Mouse (Mus musculus): ENCODE measurements around the gene Tnfrsf25. TPM values are rescaled to one million over a fixed set of nuclear protein-coding genes. Genes with fewer than 3 reads are reported as not detected.

Gene Tnfrsf25
- polyA plus RNA-seq, 1 experiment from 2014 or later, result 0.97 TPM

Other genes starting within 250 kb of the Tnfrsf25 start
- 79.8 and 81.6 TPM in 2 replicates for gene Dnajc11, start 182.2 kb upstream of the Tnfrsf25 start, polyA plus RNA-seq (2015; fragmentation: Nextera tagmentation; extraction: Ambion mirVana)
- 35.7 and 36.7 TPM in 2 replicates for gene Thap3, start 126.9 kb upstream of the Tnfrsf25 start, polyA plus RNA-seq (2015; fragmentation: Nextera tagmentation; extraction: Ambion mirVana)
- gene Phf13, start 119.7 kb upstream of the Tnfrsf25 start, polyA plus RNA-seq (2015; fragmentation: Nextera tagmentation; extraction: Ambion mirVana), result 23.1 and 25.5 TPM in 2 replicates
- gene Klhl21, start 107.1 kb upstream of the Tnfrsf25 start, polyA plus RNA-seq (2015; fragmentation: Nextera tagmentation; extraction: Ambion mirVana), result 4.7 and 5.4 TPM in 2 replicates
- 18.3 and 18.5 TPM in 2 replicates for gene Zbtb48, start 88.3 kb upstream of the Tnfrsf25 start, polyA plus RNA-seq (2015; fragmentation: Nextera tagmentation; extraction: Ambion mirVana)
- 1.6 and 1.8 TPM in 2 replicates for gene Tas1r1, start 77.4 kb upstream of the Tnfrsf25 start, polyA plus RNA-seq (2015; fragmentation: Nextera tagmentation; extraction: Ambion mirVana)
- 24.7 and 27.1 TPM in 2 replicates for gene Nol9, start 76.6 kb upstream of the Tnfrsf25 start, polyA plus RNA-seq (2015; fragmentation: Nextera tagmentation; extraction: Ambion mirVana)
- gene Plekhg5, start 43.4 kb upstream of the Tnfrsf25 start, polyA plus RNA-seq (2015; fragmentation: Nextera tagmentation; extraction: Ambion mirVana), result 11.7 and 13.5 TPM in 2 replicates
- 0.29 and 0.31 TPM in 2 replicates for gene Espn, start 36.4 kb downstream of the Tnfrsf25 start, polyA plus RNA-seq (2015; fragmentation: Nextera tagmentation; extraction: Ambion mirVana)
- gene Hes2, start 42.9 kb downstream of the Tnfrsf25 start, polyA plus RNA-seq (2015; fragmentation: Nextera tagmentation; extraction: Ambion mirVana), result not detected in 2 replicates
- 427 and 433 TPM in 2 replicates for gene Acot7, start 62.2 kb downstream of the Tnfrsf25 start, polyA plus RNA-seq (2015; fragmentation: Nextera tagmentation; extraction: Ambion mirVana)
- 18.4 and 21.7 TPM in 2 replicates for gene Gpr153, start 158.3 kb downstream of the Tnfrsf25 start, polyA plus RNA-seq (2015; fragmentation: Nextera tagmentation; extraction: Ambion mirVana)
- gene Hes3, start 175.7 kb downstream of the Tnfrsf25 start, polyA plus RNA-seq (2015; fragmentation: Nextera tagmentation; extraction: Ambion mirVana), result 0.47 and 3.0 TPM in 2 replicates
- gene Icmt, start 181.3 kb downstream of the Tnfrsf25 start, polyA plus RNA-seq (2015; fragmentation: Nextera tagmentation; extraction: Ambion mirVana), result 18.3 and 22.2 TPM in 2 replicates
- 8.6 and 8.8 TPM in 2 replicates for gene Rnf207, start 203.1 kb downstream of the Tnfrsf25 start, polyA plus RNA-seq (2015; fragmentation: Nextera tagmentation; extraction: Ambion mirVana)
- gene Rpl22, start 209.8 kb downstream of the Tnfrsf25 start, polyA plus RNA-seq (2015; fragmentation: Nextera tagmentation; extraction: Ambion mirVana), result 135 and 176 TPM in 2 replicates
- 57.4 and 61.8 TPM in 2 replicates for gene Chd5, start 222.7 kb downstream of the Tnfrsf25 start, polyA plus RNA-seq (2015; fragmentation: Nextera tagmentation; extraction: Ambion mirVana)